Mouse (Mus musculus): ENCODE data around the gene Olfr553. TPM values are rescaled to one million over a fixed set of nuclear protein-coding genes. Genes with fewer than 3 reads are reported as not detected.

Olfr553 gene
- polyA plus RNA-seq, 1 experiment from 2014 or later, result not detected

GRCm38 (mm10) chr7:102573174-102573830 lies 44.7 kb downstream of the Olfr553 start:
- H3K9ac ChIP-seq, result no peak overlapping the region
- 60% methylated on average over 3 of the region's 3 CpGs for WGBS
- H3K4me1 ChIP-seq (replicated peaks), result no peaks in the 10 kb centered on the region
- H3K9me3 ChIP-seq (replicated peaks), result no peaks in the 10 kb centered on the region
- H3K4me2 ChIP-seq, result no peak overlapping the region
- no peaks in the 10 kb centered on the region for H3K36me3 ChIP-seq
- no peak for ATAC-seq (replicated peaks; ENCODE audit: insufficient number of reproducible peaks, insufficient read depth, low FRiP score, low read depth)
- no peak overlapping the region for H3K4me3 ChIP-seq
- H3K27ac ChIP-seq, result no peak overlapping the region
- no peaks in the 10 kb centered on the region for H3K27me3 ChIP-seq

GRCm38 (mm10) chr7:102571142-102571541 lies 46.9 kb downstream of the Olfr553 start, which contains the start of gene Olfr550:
TSS of gene Olfr550 (plus strand) at chr7:102571442.
- no peaks in the 10 kb centered on the region for H3K4me1 ChIP-seq (replicated peaks)
- WGBS, result 83% methylated on average over 8 of the region's 8 CpGs
- no peaks in the 10 kb centered on the region for H3K9me3 ChIP-seq (replicated peaks)
- H3K4me2 ChIP-seq, result no peak within 1 kb of the TSS
- no peak for ATAC-seq (replicated peaks; ENCODE audit: insufficient number of reproducible peaks, insufficient read depth, low FRiP score, low read depth)
- no peak within 1 kb of the TSS for H3K27ac ChIP-seq
- H3K9ac ChIP-seq, result no peak within 1 kb of the TSS
- no peaks in the 10 kb centered on the region for H3K27me3 ChIP-seq
- H3K36me3 ChIP-seq, result no peaks in the 10 kb centered on the region
- no peak within 1 kb of the TSS for H3K4me3 ChIP-seq

DNA sequence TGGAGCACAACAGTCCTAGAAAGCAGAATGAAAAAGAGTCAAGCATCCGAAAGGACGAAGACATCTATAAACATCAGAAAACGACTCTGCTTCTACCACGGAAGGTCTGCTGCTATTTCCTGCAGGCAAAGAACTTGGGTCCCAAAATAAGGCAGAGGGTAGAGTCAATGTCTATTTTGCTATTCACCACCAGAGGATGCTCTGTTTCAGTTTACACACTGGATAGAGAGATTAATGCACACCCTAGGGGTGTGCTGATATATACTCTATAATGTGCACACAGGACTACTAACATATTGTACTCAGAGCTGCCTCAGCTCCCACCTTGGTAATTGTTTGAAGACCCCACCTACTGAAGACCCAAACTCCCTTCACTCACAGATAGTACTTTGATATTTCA lies 51.8 kb downstream of the Olfr553 start:
- no peak overlapping the region for H3K9ac ChIP-seq
- no peak for ATAC-seq (replicated peaks; ENCODE audit: insufficient number of reproducible peaks, insufficient read depth, low FRiP score, low read depth)
- H3K4me3 ChIP-seq, result no peak overlapping the region
- no peaks in the 10 kb centered on the region for H3K36me3 ChIP-seq
- peaks cover 12% of the 10 kb centered on the region for H3K4me1 ChIP-seq (replicated peaks)
- WGBS, result 86% methylated on average over 4 of the region's 4 CpGs
- no peaks in the 10 kb centered on the region for H3K9me3 ChIP-seq (replicated peaks)
- H3K4me2 ChIP-seq, result no peak overlapping the region
- H3K27ac ChIP-seq, result no peak overlapping the region
- H3K27me3 ChIP-seq, result no peaks in the 10 kb centered on the region

- 24% methylated on average over 10 of the region's 10 CpGs for WGBS
- Histone ChIP-seq H3K4me1 (replicated peaks) (peaks cover 12% of the 10 kb centered on the region), H3K27me3 (no peaks in the 10 kb centered on the region), H3K9ac (peak within 1 kb of the TSS; percentile 57), H3K4me2 (peak within 1 kb of the TSS; percentile 74), H3K4me3 (peak within 1 kb of the TSS; percentile 61), H3K27ac (peak within 1 kb of the TSS; percentile 6; the same call in 1 of the 2 replicates), H3K36me3 (no peaks in the 10 kb centered on the region), H3K9me3 (replicated peaks) (no peaks in the 10 kb centered on the region)
- ATAC-seq (replicated peaks; ENCODE audit: insufficient number of reproducible peaks, insufficient read depth, low FRiP score, low read depth), result peak; percentile 93
These were observed 52.7 kb downstream of the Olfr553 start, which contains the start of gene Trim21 for GRCm38 (mm10) chr7:102564999-102565997. TSS of gene Trim21 (minus strand) at chr7:102565486.

Other genes with a start within 250 kb of the Olfr553 start
- gene Rrm1, start 176.5 kb downstream of the Olfr553 start, polyA plus RNA-seq (2015; fragmentation: Nextera tagmentation; extraction: Ambion mirVana), result 99.0 and 126 TPM in 2 replicates
- 0.29 and 0.30 TPM in 2 replicates for gene Olfr543, start 136.5 kb downstream of the Olfr553 start, polyA plus RNA-seq (2015; fragmentation: Nextera tagmentation; extraction: Ambion mirVana)
- 0.05 TPM in 2 replicates for gene Olfr544, start 129.9 kb downstream of the Olfr553 start, polyA plus RNA-seq (2015; fragmentation: Nextera tagmentation; extraction: Ambion mirVana)
- 0.04 TPM in 1 of 2 replicates, not detected in the other for gene Olfr545, start 118.6 kb downstream of the Olfr553 start, polyA plus RNA-seq (2015; fragmentation: Nextera tagmentation; extraction: Ambion mirVana)
- gene Olfr547, start 83.5 kb downstream of the Olfr553 start, polyA plus RNA-seq (2015; fragmentation: Nextera tagmentation; extraction: Ambion mirVana), result not detected in 2 replicates
- not detected in 2 replicates for gene Olfr548-ps1, start 77.3 kb downstream of the Olfr553 start, polyA plus RNA-seq (2015; fragmentation: Nextera tagmentation; extraction: Ambion mirVana)
- gene Olfr549, start 68.3 kb downstream of the Olfr553 start, polyA plus RNA-seq (2015; fragmentation: Nextera tagmentation; extraction: Ambion mirVana), result not detected in 2 replicates
- gene Trim21, start 52.7 kb downstream of the Olfr553 start, polyA plus RNA-seq (2015; fragmentation: Nextera tagmentation; extraction: Ambion mirVana), result 0.68 and 0.84 TPM in 2 replicates
- gene Olfr550, start 46.8 kb downstream of the Olfr553 start, polyA plus RNA-seq (2015; fragmentation: Nextera tagmentation; extraction: Ambion mirVana), result not detected in 2 replicates
- gene Olfr551, start 26.3 kb downstream of the Olfr553 start, polyA plus RNA-seq (2015; fragmentation: Nextera tagmentation; extraction: Ambion mirVana), result not detected in 2 replicates
- not detected in 2 replicates for gene Olfr552, start 20.4 kb downstream of the Olfr553 start, polyA plus RNA-seq (2015; fragmentation: Nextera tagmentation; extraction: Ambion mirVana)
- gene Olfr554, start 20.2 kb upstream of the Olfr553 start, polyA plus RNA-seq (2015; fragmentation: Nextera tagmentation; extraction: Ambion mirVana), result not detected in 2 replicates
- gene Olfr555, start 40.6 kb upstream of the Olfr553 start, polyA plus RNA-seq (2015; fragmentation: Nextera tagmentation; extraction: Ambion mirVana), result not detected in 2 replicates
- not detected in 2 replicates for gene Olfr556, start 46.7 kb upstream of the Olfr553 start, polyA plus RNA-seq (2015; fragmentation: Nextera tagmentation; extraction: Ambion mirVana)
- 11.3 and 13.6 TPM in 2 replicates for gene Trim68, start 69.1 kb upstream of the Olfr553 start, polyA plus RNA-seq (2015; fragmentation: Nextera tagmentation; extraction: Ambion mirVana)
- not detected in 2 replicates for gene Olfr557, start 77.7 kb upstream of the Olfr553 start, polyA plus RNA-seq (2015; fragmentation: Nextera tagmentation; extraction: Ambion mirVana)
- 0.51 and 0.74 TPM in 2 replicates for gene Olfr558, start 84.0 kb upstream of the Olfr553 start, polyA plus RNA-seq (2015; fragmentation: Nextera tagmentation; extraction: Ambion mirVana)
- not detected in 2 replicates for gene Olfr33, start 100.9 kb upstream of the Olfr553 start, polyA plus RNA-seq (2015; fragmentation: Nextera tagmentation; extraction: Ambion mirVana)
- gene Olfr559, start 109.3 kb upstream of the Olfr553 start, polyA plus RNA-seq (2015; fragmentation: Nextera tagmentation; extraction: Ambion mirVana), result not detected in 2 replicates
- gene Olfr560, start 141.1 kb upstream of the Olfr553 start, polyA plus RNA-seq (2015; fragmentation: Nextera tagmentation; extraction: Ambion mirVana), result not detected in 2 replicates
- gene Olfr78, start 141.3 kb upstream of the Olfr553 start, polyA plus RNA-seq (2015; fragmentation: Nextera tagmentation; extraction: Ambion mirVana), result 0.15 and 0.33 TPM in 2 replicates
- not detected in 2 replicates for gene Olfr561, start 153.0 kb upstream of the Olfr553 start, polyA plus RNA-seq (2015; fragmentation: Nextera tagmentation; extraction: Ambion mirVana)
- gene Olfr564, start 185.3 kb upstream of the Olfr553 start, polyA plus RNA-seq (2015; fragmentation: Nextera tagmentation; extraction: Ambion mirVana), result not detected in 2 replicates
- gene Olfr566, start 240.5 kb upstream of the Olfr553 start, polyA plus RNA-seq (2015; fragmentation: Nextera tagmentation; extraction: Ambion mirVana), result not detected in 2 replicates